Mouse (Mus musculus): ENCODE data around the gene 2310033P09Rik. TPM values are rescaled to one million over a fixed set of nuclear protein-coding genes. Genes with fewer than 3 reads are reported as not detected.

The 2310033P09Rik gene
- polyA plus RNA-seq, 1 experiment from 2014 or later: 25.2 TPM

- Histone ChIP-seq H3K4me2 (ENCODE audit: low read length) (peak overlapping the region; percentile 14; the same call in 1 of the 2 replicates), H3K36me3 (ENCODE audit: control insufficient read depth, insufficient read depth, low read length) (no peaks in the 10 kb centered on the region), H3K27ac (ENCODE audit: low read length) (no peak overlapping the region), H3K4me3 (ENCODE audit: low read depth, low read length) (no peak overlapping the region), H3K9me3 (replicated peaks; ENCODE audit: control insufficient read depth, low read length, poor library complexity, severe bottlenecking) (no peaks in the 10 kb centered on the region), H3K9ac (ENCODE audit: low read depth, low read length) (0 out of 2 replicates have a peak overlapping the region, but pooled peaks have one; percentile 34), H3K27me3 (ENCODE audit: control insufficient read depth, insufficient read depth, low read depth, low read length) (no peaks in the 10 kb centered on the region), H3K4me1 (ENCODE audit: control insufficient read depth, insufficient read depth, low read length) (peaks cover 9% of the 10 kb centered on the region)
- peak; percentile 60; the same call in 1 of the 2 replicates for ATAC-seq
- WGBS: 4% methylated on average over 14 of the region's 15 CpGs
Measured at GRCm38 (mm10) chr11:59238525-59239427, 30.7 kb downstream of the 2310033P09Rik start.

- Histone ChIP-seq H3K4me1 (ENCODE audit: control insufficient read depth, insufficient read depth, low read length) (peaks cover 9% of the 10 kb centered on the region), H3K4me2 (ENCODE audit: low read length) (no peak overlapping the region), H3K27ac (ENCODE audit: low read length) (no peak overlapping the region), H3K27me3 (ENCODE audit: control insufficient read depth, insufficient read depth, low read depth, low read length) (no peaks in the 10 kb centered on the region), H3K9me3 (replicated peaks; ENCODE audit: control insufficient read depth, low read length, poor library complexity, severe bottlenecking) (no peaks in the 10 kb centered on the region), H3K4me3 (ENCODE audit: low read depth, low read length) (no peak overlapping the region), H3K9ac (ENCODE audit: low read depth, low read length) (0 out of 2 replicates have a peak overlapping the region, but pooled peaks have one; percentile 34), H3K36me3 (ENCODE audit: control insufficient read depth, insufficient read depth, low read length) (no peaks in the 10 kb centered on the region)
- WGBS: 61% methylated on average over 4 of the region's 4 CpGs
- peak; percentile 3; the same call in 1 of the 2 replicates for ATAC-seq
Measured at GRCm38 (mm10) chr11:59239428-59239785, 31.3 kb downstream of the 2310033P09Rik start.

GRCm38 (mm10) chr11:59239796-59240195, 31.7 kb downstream of the 2310033P09Rik start:
- Histone ChIP-seq H3K9ac (ENCODE audit: low read depth, low read length) (no peak overlapping the region), H3K4me3 (ENCODE audit: low read depth, low read length) (no peak overlapping the region), H3K9me3 (replicated peaks; ENCODE audit: control insufficient read depth, low read length, poor library complexity, severe bottlenecking) (no peaks in the 10 kb centered on the region), H3K4me2 (ENCODE audit: low read length) (no peak overlapping the region), H3K36me3 (ENCODE audit: control insufficient read depth, insufficient read depth, low read length) (no peaks in the 10 kb centered on the region), H3K27me3 (ENCODE audit: control insufficient read depth, insufficient read depth, low read depth, low read length) (no peaks in the 10 kb centered on the region), H3K4me1 (ENCODE audit: control insufficient read depth, insufficient read depth, low read length) (peaks cover 9% of the 10 kb centered on the region), H3K27ac (ENCODE audit: low read length) (no peak overlapping the region)
- WGBS: 83% methylated on average over 4 of the region's 4 CpGs
- no peak for ATAC-seq

- ATAC-seq: no peak
- Histone ChIP-seq H3K36me3 (ENCODE audit: control insufficient read depth, insufficient read depth, low read length) (no peaks in the 10 kb centered on the region), H3K4me3 (ENCODE audit: low read depth, low read length) (no peak overlapping the region), H3K9ac (ENCODE audit: low read depth, low read length) (no peak overlapping the region), H3K27ac (ENCODE audit: low read length) (no peak overlapping the region), H3K4me2 (ENCODE audit: low read length) (no peak overlapping the region), H3K27me3 (ENCODE audit: control insufficient read depth, insufficient read depth, low read depth, low read length) (no peaks in the 10 kb centered on the region), H3K4me1 (ENCODE audit: control insufficient read depth, insufficient read depth, low read length) (peaks cover 9% of the 10 kb centered on the region), H3K9me3 (replicated peaks; ENCODE audit: control insufficient read depth, low read length, poor library complexity, severe bottlenecking) (no peaks in the 10 kb centered on the region)
- 43% methylated on average over 3 of the region's 3 CpGs for WGBS
Measured at GRCm38 (mm10) chr11:59241841-59242240, 33.7 kb downstream of the 2310033P09Rik start.

GRCm38 (mm10) chr11:59243856-59244255, 35.7 kb downstream of the 2310033P09Rik start:
- Histone ChIP-seq H3K4me1 (ENCODE audit: control insufficient read depth, insufficient read depth, low read length) (peaks cover 4% of the 10 kb centered on the region), H3K9ac (ENCODE audit: low read depth, low read length) (no peak overlapping the region), H3K9me3 (replicated peaks; ENCODE audit: control insufficient read depth, low read length, poor library complexity, severe bottlenecking) (no peaks in the 10 kb centered on the region), H3K27me3 (ENCODE audit: control insufficient read depth, insufficient read depth, low read depth, low read length) (no peaks in the 10 kb centered on the region), H3K4me2 (ENCODE audit: low read length) (no peak overlapping the region), H3K4me3 (ENCODE audit: low read depth, low read length) (no peak overlapping the region), H3K27ac (ENCODE audit: low read length) (no peak overlapping the region), H3K36me3 (ENCODE audit: control insufficient read depth, insufficient read depth, low read length) (no peaks in the 10 kb centered on the region)
- no peak for ATAC-seq
- 57% methylated on average over 6 of the region's 6 CpGs for WGBS

- no peaks in the 10 kb centered on the region for H3K9me3 ChIP-seq (replicated peaks; ENCODE audit: control insufficient read depth, low read length, poor library complexity, severe bottlenecking)
- WGBS: 83% methylated on average over 10 of the region's 10 CpGs
Measured at GRCm38 (mm10) chr11:59248101-59248500, 40.0 kb downstream of the 2310033P09Rik start.

GRCm38 (mm10) chr11:59259647-59260046, 51.5 kb downstream of the 2310033P09Rik start:
- 88% methylated on average over 7 of the region's 7 CpGs for WGBS
- no peaks in the 10 kb centered on the region for H3K9me3 ChIP-seq (replicated peaks; ENCODE audit: control insufficient read depth, low read length, poor library complexity, severe bottlenecking)
- H3K4me3 ChIP-seq (ENCODE audit: low read depth, low read length): no peak overlapping the region
- H3K27ac ChIP-seq (ENCODE audit: low read length): no peak overlapping the region
- no peaks in the 10 kb centered on the region for H3K36me3 ChIP-seq (ENCODE audit: control insufficient read depth, insufficient read depth, low read length)
- no peak overlapping the region for H3K4me2 ChIP-seq (ENCODE audit: low read length)
- no peak for ATAC-seq
- H3K27me3 ChIP-seq (ENCODE audit: control insufficient read depth, insufficient read depth, low read depth, low read length): peaks cover 4% of the 10 kb centered on the region; the same call in 1 of the 2 replicates
- H3K9ac ChIP-seq (ENCODE audit: low read depth, low read length): no peak overlapping the region
- H3K4me1 ChIP-seq (ENCODE audit: control insufficient read depth, insufficient read depth, low read length): 0 out of 2 replicates have a peak, but pooled peaks cover 3% of the 10 kb centered on the region

More at GRCm38 (mm10) chr11:59248101-59248500, 40.0 kb downstream of the 2310033P09Rik start:
- no peaks in the 10 kb centered on the region for H3K4me1 ChIP-seq (ENCODE audit: control insufficient read depth, insufficient read depth, low read length)
- no peak overlapping the region for H3K4me3 ChIP-seq (ENCODE audit: low read depth, low read length)
- H3K36me3 ChIP-seq (ENCODE audit: control insufficient read depth, insufficient read depth, low read length): no peaks in the 10 kb centered on the region
- no peak overlapping the region for H3K9ac ChIP-seq (ENCODE audit: low read depth, low read length)
- no peaks in the 10 kb centered on the region for H3K27me3 ChIP-seq (ENCODE audit: control insufficient read depth, insufficient read depth, low read depth, low read length)
- H3K4me2 ChIP-seq (ENCODE audit: low read length): no peak overlapping the region
- no peak overlapping the region for H3K27ac ChIP-seq (ENCODE audit: low read length)
- ATAC-seq: no peak
